Mouse (Mus musculus) MEL (cell line): ENCODE measurements around the gene Actr2. TPM values are rescaled to one million over a fixed set of nuclear protein-coding genes. Genes with fewer than 3 reads are reported as not detected.

Source experiments
- DNase-seq: peaks from one replicate; pipeline ENCODE4 v3.0.0; 2011; ENCODE audit warnings: low read depth, low spot score
- H3K27ac ChIP-seq: 2 replicates; pipeline ENCODE4 v1.5.1; 2012; ENCODE audit warnings: low read depth, mild to moderate bottlenecking, control low read depth, low read length, moderate library complexity; ENCODE audit not compliant: control insufficient read depth
- H3K27me3 ChIP-seq, 2 experiments: fragments of 150-350 bp in 1 of 2; sonication (generic) in 1 of 2; 2 replicates each; pipeline ENCODE4 v1.6.1; 2012; ENCODE audit warnings: low read length in 2 of 2, mild to moderate bottlenecking in 2 of 2, improper control_type of control experiment in 1 of 2, moderate library complexity in 1 of 2; ENCODE audit not compliant: insufficient read depth in 2 of 2, control insufficient read depth in 1 of 2
- H3K36me3 ChIP-seq, 2 experiments: 2 replicates each; pipeline ENCODE4 v1.6.1; 2012 to 2014; ENCODE audit warnings: low read length in 2 of 2, improper control_type of control experiment in 1 of 2, inconsistent platforms in 1 of 2, mild to moderate bottlenecking in 1 of 2; ENCODE audit not compliant: insufficient read depth in 2 of 2, control insufficient read depth in 1 of 2
- H3K4me1 ChIP-seq, 2 experiments: fragments of 150-350 bp in 1 of 2; sonication (generic) in 1 of 2; 2 replicates each; pipeline ENCODE4 v1.6.1; 2012; ENCODE audit warnings: low read length in 2 of 2, improper control_type of control experiment in 1 of 2, mild to moderate bottlenecking in 1 of 2; ENCODE audit not compliant: insufficient read depth in 2 of 2, control insufficient read depth in 1 of 2
- H3K4me3 ChIP-seq, 2 experiments: fragments of 150-350 bp in 1 of 2; sonication (generic) in 1 of 2; 2 replicates each; pipeline ENCODE4 v1.5.1; 2012; ENCODE audit warnings: low read depth in 2 of 2, low read length in 2 of 2, mild to moderate bottlenecking in 2 of 2, moderate library complexity in 2 of 2, control low read depth in 1 of 2, improper control_type of control experiment in 1 of 2; ENCODE audit not compliant: control insufficient read depth in 1 of 2, insufficient read depth in 1 of 2
- H3K79me2 ChIP-seq: 2 replicates; pipeline ENCODE4 v1.6.1; 2012; ENCODE audit warnings: mild to moderate bottlenecking, low read length, moderate library complexity; ENCODE audit not compliant: control insufficient read depth, poor library complexity, insufficient read depth
- H3K9ac ChIP-seq: 2 replicates; pipeline ENCODE4 v1.6.1; 2012; ENCODE audit warnings: low read depth, mild to moderate bottlenecking, control low read depth, low read length, moderate library complexity; ENCODE audit not compliant: control insufficient read depth, poor library complexity, severe bottlenecking
- H3K9me3 ChIP-seq: fragments of 150-350 bp; sonication (generic); replicated peaks from 2 replicates; pipeline ENCODE4 v1.6.1; 2012; ENCODE audit warnings: mild to moderate bottlenecking, low read length, improper control_type of control experiment, moderate library complexity; ENCODE audit not compliant: insufficient read depth
- ELF1 ChIP-seq: IDR thresholded peaks from 2 replicates; pipeline ENCODE4 v1.6.1; 2014; ENCODE audit warnings: low read depth, mild to moderate bottlenecking, inconsistent platforms, low read length, improper control_type of control experiment, moderate library complexity
- GATA1 ChIP-seq: IDR thresholded peaks from 2 replicates; pipeline ENCODE4 v1.6.1; 2011; ENCODE audit warnings: low read depth, low read length, improper control_type of control experiment
- KAT2A ChIP-seq: conservative IDR thresholded peaks from 2 replicates; pipeline ENCODE4 v1.6.1; 2012; ENCODE audit warnings: low read depth, low read length, improper control_type of control experiment, inconsistent platforms
- MAX ChIP-seq: IDR thresholded peaks from 2 replicates; pipeline ENCODE4 v1.6.1; 2011; ENCODE audit warnings: low read length, improper control_type of control experiment
- MXI1 ChIP-seq: IDR thresholded peaks from 2 replicates; pipeline ENCODE4 v1.6.1; 2011; ENCODE audit warnings: mild to moderate bottlenecking, low read depth, low read length, improper control_type of control experiment
- MYB ChIP-seq: IDR thresholded peaks from 2 replicates; pipeline ENCODE4 v1.6.1; 2011; ENCODE audit warnings: mild to moderate bottlenecking, low read depth, low read length, improper control_type of control experiment
- NRF1 ChIP-seq: IDR thresholded peaks from 2 replicates; pipeline ENCODE4 v1.6.1; 2014; ENCODE audit warnings: low read depth, mild to moderate bottlenecking, inconsistent platforms, low read length, improper control_type of control experiment, moderate library complexity; ENCODE audit not compliant: poor library complexity, insufficient read depth, severe bottlenecking
- POLR2AphosphoS2 ChIP-seq: IDR thresholded peaks from 2 replicates; pipeline ENCODE4 v1.6.1; 2011; ENCODE audit warnings: low read length, improper control_type of control experiment
- POLR2AphosphoS5 ChIP-seq: IDR thresholded peaks from 2 replicates; pipeline ENCODE4 v1.6.1; 2012; ENCODE audit warnings: low read depth, borderline replicate concordance, mild to moderate bottlenecking, inconsistent platforms, low read length, moderate library complexity, mixed read lengths
- UBTF ChIP-seq: IDR thresholded peaks from 2 replicates; pipeline ENCODE4 v1.6.1; 2012; ENCODE audit warnings: low read depth, mild to moderate bottlenecking, inconsistent platforms, low read length, improper control_type of control experiment, moderate library complexity, borderline replicate concordance; ENCODE audit not compliant: insufficient read depth
- USF2 ChIP-seq, 2 experiments: IDR thresholded peaks; 2 replicates each; pipeline ENCODE4 v1.6.1; 2011 to 2012; ENCODE audit warnings: improper control_type of control experiment in 2 of 2, low read length in 2 of 2, borderline replicate concordance in 1 of 2, inconsistent platforms in 1 of 2, low read depth in 1 of 2, mild to moderate bottlenecking in 1 of 2; ENCODE audit not compliant: insufficient read depth in 1 of 2
- ZC3H11A ChIP-seq: IDR thresholded peaks from 2 replicates; pipeline ENCODE4 v1.6.1; 2012; ENCODE audit warnings: low read depth, mild to moderate bottlenecking, inconsistent platforms, low read length, improper control_type of control experiment
- ZMIZ1 ChIP-seq: IDR thresholded peaks from 2 replicates; pipeline ENCODE4 v1.6.1; 2012; ENCODE audit warnings: low read depth, mild to moderate bottlenecking, inconsistent platforms, low read length, improper control_type of control experiment, moderate library complexity
- ZNF384 ChIP-seq: IDR thresholded peaks from 2 replicates; pipeline ENCODE4 v1.6.1; 2012; ENCODE audit warnings: low read depth, mild to moderate bottlenecking, inconsistent platforms, low read length, improper control_type of control experiment
- polyA plus RNA-seq, 2 experiments: library from polyadenylated mRNA; stranded (reverse) in 1 of 2; unstranded in 1 of 2; fragments of >175 nt in 1 of 2; fragments of >200 nt in 1 of 2; gene quantifications; 2 replicates each; pipeline versions ENCODE4 v1.2.1 to v1.2.4; 2012; ENCODE audit warnings: low replicate concordance in 2 of 2, low read depth in 1 of 2; ENCODE audit not compliant: insufficient read length in 2 of 2, insufficient read depth in 1 of 2, missing spikeins in 1 of 2
- total RNA-seq: library from RNA; depleted of rRNA; stranded (reverse); fragments of 300-350 nt; gene quantifications from 2 replicates; pipeline ENCODE4 v1.2.3, GENCODE M21; 2012

The Actr2 gene
- total and polyA plus RNA-seq, 3 experiments, result 40.0 to 172 (median 160) TPM

DNA sequence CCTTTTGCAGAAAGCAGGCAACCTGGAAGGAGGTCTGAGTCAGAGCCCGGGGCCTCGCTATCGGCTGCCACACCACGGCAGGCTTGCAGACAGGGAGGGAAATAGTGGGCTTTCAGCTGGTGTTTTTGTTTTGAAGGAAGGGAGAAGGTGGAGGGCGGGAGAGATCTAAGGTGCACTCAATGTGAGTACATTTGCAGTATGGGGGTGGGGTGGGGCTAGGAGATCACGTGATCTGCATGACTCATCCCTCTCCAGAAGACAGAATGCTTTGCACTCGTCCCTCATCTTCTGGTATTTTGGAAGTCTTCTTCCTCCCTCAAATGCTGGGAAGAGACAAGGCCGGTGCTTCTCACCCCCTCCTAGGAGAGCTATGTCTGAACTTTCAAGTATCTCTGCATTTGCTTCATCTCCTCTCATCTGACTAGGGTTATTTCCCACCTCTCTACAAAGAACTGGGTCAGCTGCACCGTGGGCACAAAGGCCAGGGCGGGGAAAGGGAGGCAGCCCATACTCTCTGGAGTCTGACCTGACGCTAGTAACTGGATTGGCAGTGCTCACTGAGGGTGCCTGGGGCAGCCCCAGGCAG lies 77.3 kb downstream of the Actr2 start (continued):
- TF ChIP-seq POLR2AphosphoS5 (no peak), MAX (peak; percentile 88), KAT2A (no peak), USF2 (IDR thresholded peaks at IDR 0.05; ENCODE audit: borderline replicate concordance in 1 of 2, insufficient read depth in 1 of 2, low read depth in 1 of 2, low read length in 2 of 2) (peak; percentile 69 to 90), MYB (no peak), POLR2AphosphoS2 (no peak), ZC3H11A (no peak), ZMIZ1 (no peak), ELF1 (no peak)

DNA sequence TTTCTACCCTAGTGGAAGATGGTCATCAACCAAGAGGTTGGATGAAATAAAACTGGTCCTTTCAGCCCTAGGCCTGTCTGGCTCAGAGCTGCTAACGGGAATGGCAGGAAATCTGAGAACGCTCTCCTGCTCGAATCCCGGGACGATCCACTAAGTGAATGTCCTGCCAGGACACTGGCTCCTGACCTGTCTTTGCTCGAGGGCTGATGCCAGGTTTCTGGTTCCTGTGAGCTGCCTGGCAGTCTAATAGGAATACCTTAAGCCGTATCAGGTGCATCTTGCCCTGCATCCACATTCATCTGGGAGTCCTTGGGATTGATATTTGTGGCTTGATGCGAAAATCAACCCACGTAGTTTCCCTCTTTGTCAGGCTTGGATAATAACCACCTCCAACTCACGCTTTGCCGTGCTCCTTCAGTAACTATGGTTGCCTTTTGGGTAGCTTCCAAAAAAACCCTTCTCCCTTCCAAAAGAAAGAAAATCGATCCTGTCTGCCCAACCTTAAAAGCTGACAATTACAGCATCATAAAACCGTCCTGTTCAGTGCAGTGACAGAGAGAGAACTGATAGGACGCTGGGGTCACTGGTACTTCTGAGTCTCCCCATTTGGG lies 78.3 kb downstream of the Actr2 start:
- Histone ChIP-seq H3K9ac (no peak overlapping the region), H3K4me1 (peaks cover 10 to 18% of the 10 kb centered on the region in 2 experiments; a peak in 3 of 4 replicates)
- DNase-seq, result no peak
- no peak for TF ChIP-seq MXI1
- TF ChIP-seq, all 39 proteins: peak for 0
- Histone ChIP-seq H3K36me3 (no peaks in the 10 kb centered on the region; a peak in 1 of 4 replicates), H3K4me3 (no peak overlapping the region), H3K27me3 (no peaks in the 10 kb centered on the region), H3K79me2 (no peaks in the 10 kb centered on the region), H3K9me3 (no peaks in the 10 kb centered on the region), H3K27ac (no peak overlapping the region)

DNA sequence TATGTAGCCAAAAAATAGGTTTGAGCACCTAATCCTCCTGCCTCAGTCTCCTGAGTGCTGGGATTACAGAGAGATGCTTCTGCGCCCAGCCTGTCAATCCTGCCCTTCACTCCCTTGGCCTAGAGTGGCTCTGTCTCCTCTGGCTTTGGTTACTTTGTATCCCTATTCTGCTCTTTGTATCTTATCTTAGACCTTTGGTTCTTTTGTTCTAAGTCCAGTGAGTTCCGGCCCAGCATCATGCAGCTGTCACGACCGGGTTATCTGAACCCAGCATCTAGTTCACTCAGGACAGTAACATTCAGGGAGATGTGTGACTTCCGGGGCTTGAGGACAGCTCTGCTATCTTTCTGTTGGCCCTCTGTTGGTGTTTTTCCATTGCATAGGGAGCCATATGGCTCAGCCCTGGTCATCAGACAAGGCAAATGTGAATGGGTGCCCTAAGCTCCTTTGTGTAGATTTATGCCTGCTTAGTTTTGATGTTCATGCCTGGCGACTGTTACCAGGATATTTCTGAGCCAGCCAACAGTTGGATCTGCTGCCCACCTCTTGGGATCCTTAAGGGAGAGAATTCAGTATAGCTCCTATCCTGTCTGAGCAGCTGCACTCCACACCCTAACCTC lies 79.1 kb downstream of the Actr2 start:
- Histone ChIP-seq H3K36me3 (no peaks in the 10 kb centered on the region; a peak in 1 of 4 replicates), H3K9me3 (no peaks in the 10 kb centered on the region), H3K79me2 (no peaks in the 10 kb centered on the region), H3K27me3 (no peaks in the 10 kb centered on the region), H3K27ac (no peak overlapping the region), H3K9ac (no peak overlapping the region), H3K4me1 (peaks cover 10 to 18% of the 10 kb centered on the region in 2 experiments; a peak in 3 of 4 replicates), H3K4me3 (no peak overlapping the region)
- no peak for TF ChIP-seq ZC3H11A
- TF ChIP-seq GATA1, result peak; percentile 39; the same call in 1 of the 2 replicates
- TF ChIP-seq NRF1, result no peak
- no peak for TF ChIP-seq POLR2AphosphoS2
- TF ChIP-seq ZNF384, result no peak
- TF ChIP-seq UBTF, result no peak
- DNase-seq, result no peak
